Mouse (Mus musculus): ENCODE measurements around the gene Wdr53. TPM values are rescaled to one million over a fixed set of nuclear protein-coding genes. Genes with fewer than 3 reads are reported as not detected.
"Not testable (repeated sequence)": the region's sequence is repeated elsewhere in the genome, so short reads cannot be mapped to it uniquely, and the experiment has no call there.

Wdr53 gene
- total and polyA plus RNA-seq, 2 experiments from 2014 or later = 10.7 to 11.6 TPM

DNA sequence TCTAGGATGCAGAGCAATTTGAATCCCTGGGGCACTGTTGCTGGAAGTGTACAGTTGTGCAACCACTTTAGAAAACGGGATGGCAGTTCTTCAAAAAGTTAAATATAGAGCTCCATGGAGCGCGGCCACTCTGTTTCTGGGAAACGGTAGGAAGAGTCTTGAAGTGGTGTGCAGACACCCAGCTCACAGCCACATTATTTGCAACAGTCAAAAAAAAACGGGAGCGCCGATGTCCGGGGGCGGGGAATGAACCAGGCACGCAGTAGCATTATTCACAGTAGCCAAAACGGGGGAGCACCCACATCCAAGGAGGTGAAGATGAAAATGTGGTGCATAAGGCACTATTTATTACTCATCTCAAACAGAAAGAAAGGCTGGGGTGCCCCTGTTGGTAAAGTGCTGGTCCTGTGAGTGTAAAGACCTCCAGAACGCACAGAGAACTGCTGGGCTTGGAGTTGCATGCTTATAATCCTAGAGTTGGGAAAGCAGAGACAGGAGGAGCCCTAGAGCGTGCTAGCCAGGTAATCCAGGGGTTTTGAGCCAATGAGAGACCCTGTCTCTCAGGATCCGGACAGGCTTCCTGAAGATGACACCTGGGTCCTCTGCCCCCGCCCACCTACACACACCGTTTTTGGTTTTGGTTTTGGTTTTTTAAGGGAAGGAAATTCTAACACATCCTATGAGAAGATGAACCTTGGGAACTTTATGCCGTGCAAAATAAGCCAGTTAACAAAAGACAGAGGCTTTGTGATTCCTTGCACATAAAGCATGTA lies 32.0 kb upstream of the Wdr53 start:
- Histone ChIP-seq H3K4me3 (ENCODE audit: low read depth, low read length) (no peak overlapping the region), H3K4me2 (ENCODE audit: low read depth, low read length, poor library complexity, severe bottlenecking) (no peak overlapping the region), H3K4me1 (ENCODE audit: insufficient read depth, low read length) (no peaks in the 10 kb centered on the region), H3K9ac (replicated peaks; ENCODE audit: low read length, poor library complexity, severe bottlenecking) (no peak overlapping the region), H3K9me3 (ENCODE audit: low read length) (no peaks in the 10 kb centered on the region), H3K36me3 (ENCODE audit: insufficient read depth, low read length) (no peaks in the 10 kb centered on the region), H3K27ac (ENCODE audit: low read depth, low read length) (no peak overlapping the region), H3K27me3 (ENCODE audit: insufficient read depth, low read length) (no peaks in the 10 kb centered on the region)
- WGBS = 80% methylated on average over 17 of the region's 17 CpGs
- DNase-seq (ENCODE audit: low spot score) = no peak
- ATAC-seq (ENCODE audit: low FRiP score) = no peak
- TF ChIP-seq CTCF (IDR thresholded peaks at IDR 0.05) = no peak

DNA sequence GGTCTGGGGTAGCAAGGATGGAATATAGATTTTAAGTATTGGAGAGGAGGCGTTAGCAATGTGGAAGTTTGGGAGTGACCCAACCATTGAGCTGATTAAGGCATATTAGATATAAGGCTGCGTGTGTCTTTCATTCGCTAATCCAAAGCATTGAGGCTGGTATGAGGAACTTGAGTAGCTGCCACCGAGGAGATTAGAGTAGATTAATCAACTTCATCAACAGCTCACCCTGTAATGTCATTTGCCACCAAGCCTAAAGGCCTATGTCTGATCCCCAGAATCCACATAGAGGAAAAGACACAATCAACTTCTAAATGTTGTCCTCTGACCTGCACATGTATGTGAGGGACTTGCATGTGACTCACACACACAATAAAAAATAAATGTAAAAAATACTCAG lies 25.2 kb upstream of the Wdr53 start:
- Histone ChIP-seq H3K4me2 (ENCODE audit: low read depth, low read length, poor library complexity, severe bottlenecking) (no peak overlapping the region), H3K36me3 (ENCODE audit: insufficient read depth, low read length) (no peaks in the 10 kb centered on the region), H3K27me3 (ENCODE audit: insufficient read depth, low read length) (no peaks in the 10 kb centered on the region), H3K9me3 (ENCODE audit: low read length) (no peaks in the 10 kb centered on the region), H3K4me3 (ENCODE audit: low read depth, low read length) (no peak overlapping the region), H3K9ac (replicated peaks; ENCODE audit: low read length, poor library complexity, severe bottlenecking) (no peak overlapping the region), H3K4me1 (ENCODE audit: insufficient read depth, low read length) (no peaks in the 10 kb centered on the region), H3K27ac (ENCODE audit: low read depth, low read length) (no peak overlapping the region)
- TF ChIP-seq CTCF (IDR thresholded peaks at IDR 0.05) = no peak
- DNase-seq (ENCODE audit: low spot score) (no peak), ATAC-seq (ENCODE audit: low FRiP score) (no peak)
- 76% methylated on average over 4 of the region's 4 CpGs for WGBS

DNA sequence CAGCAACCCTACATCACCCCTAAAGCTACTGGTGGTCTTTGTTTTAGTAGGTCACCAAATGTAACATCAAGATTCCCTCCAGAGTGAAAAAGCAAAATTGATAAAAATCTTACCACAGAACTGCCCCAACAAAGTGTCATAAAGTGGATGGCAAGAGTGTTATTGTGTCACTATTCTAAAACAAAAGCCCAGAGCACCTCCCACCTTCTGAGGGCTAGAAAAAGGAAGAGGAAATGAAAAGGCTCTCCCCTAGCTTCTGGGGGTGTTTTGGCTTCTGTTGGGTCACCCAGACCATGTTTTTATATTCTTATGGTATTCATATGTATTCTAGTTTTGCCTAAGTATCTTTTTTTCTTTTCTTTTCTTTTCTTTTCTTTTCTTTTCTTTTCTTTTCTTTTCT lies 24.6 kb upstream of the Wdr53 start:
- H3K4me1 ChIP-seq (ENCODE audit: insufficient read depth, low read length) = no peaks in the 10 kb centered on the region
- no peaks in the 10 kb centered on the region for H3K9me3 ChIP-seq (ENCODE audit: low read length)
- H3K9ac ChIP-seq (replicated peaks; ENCODE audit: low read length, poor library complexity, severe bottlenecking) = no peak overlapping the region
- no peak overlapping the region for H3K27ac ChIP-seq (ENCODE audit: low read depth, low read length)
- ATAC-seq (ENCODE audit: low FRiP score) (no peak), DNase-seq (ENCODE audit: low spot score) (no peak)
- no peak overlapping the region for H3K4me3 ChIP-seq (ENCODE audit: low read depth, low read length)
- no peaks in the 10 kb centered on the region for H3K27me3 ChIP-seq (ENCODE audit: insufficient read depth, low read length)
- no peak overlapping the region for H3K4me2 ChIP-seq (ENCODE audit: low read depth, low read length, poor library complexity, severe bottlenecking)
- TF ChIP-seq CTCF (IDR thresholded peaks at IDR 0.05) = no peak
- H3K36me3 ChIP-seq (ENCODE audit: insufficient read depth, low read length) = no peaks in the 10 kb centered on the region

DNA sequence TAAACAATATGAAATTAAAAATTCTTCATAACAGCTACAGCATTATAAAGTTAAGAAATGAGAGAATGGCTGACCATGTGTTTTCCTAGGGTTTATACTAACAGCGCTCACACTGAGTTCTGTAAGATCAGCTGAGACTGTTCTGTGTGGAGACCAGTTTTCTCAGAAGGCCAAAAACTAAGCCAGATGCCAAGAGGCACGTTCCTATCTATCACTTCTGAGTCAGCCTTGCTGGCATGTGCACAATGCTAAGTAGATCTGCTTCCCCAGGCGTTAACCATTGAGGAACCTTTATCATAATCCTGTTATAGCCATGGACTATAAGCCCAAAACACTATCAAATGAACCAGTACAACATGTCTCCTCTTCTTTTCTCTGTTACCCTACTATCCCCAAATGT lies 15.0 kb upstream of the Wdr53 start:
- H3K9me3 ChIP-seq (ENCODE audit: low read length); H3K27me3 ChIP-seq (ENCODE audit: insufficient read depth, low read length); H3K4me1 ChIP-seq (ENCODE audit: insufficient read depth, low read length); H3K4me3 ChIP-seq (ENCODE audit: low read depth, low read length); ATAC-seq (ENCODE audit: low FRiP score); DNase-seq (ENCODE audit: low spot score); H3K4me2 ChIP-seq (ENCODE audit: low read depth, low read length, poor library complexity, severe bottlenecking); H3K27ac ChIP-seq (ENCODE audit: low read depth, low read length); H3K9ac ChIP-seq (replicated peaks; ENCODE audit: low read length, poor library complexity, severe bottlenecking): not testable (repeated sequence)
- WGBS = 74% methylated on average over 3 of the region's 3 CpGs
- peaks cover 15% of the 10 kb centered on the region for H3K36me3 ChIP-seq (ENCODE audit: insufficient read depth, low read length)

DNA sequence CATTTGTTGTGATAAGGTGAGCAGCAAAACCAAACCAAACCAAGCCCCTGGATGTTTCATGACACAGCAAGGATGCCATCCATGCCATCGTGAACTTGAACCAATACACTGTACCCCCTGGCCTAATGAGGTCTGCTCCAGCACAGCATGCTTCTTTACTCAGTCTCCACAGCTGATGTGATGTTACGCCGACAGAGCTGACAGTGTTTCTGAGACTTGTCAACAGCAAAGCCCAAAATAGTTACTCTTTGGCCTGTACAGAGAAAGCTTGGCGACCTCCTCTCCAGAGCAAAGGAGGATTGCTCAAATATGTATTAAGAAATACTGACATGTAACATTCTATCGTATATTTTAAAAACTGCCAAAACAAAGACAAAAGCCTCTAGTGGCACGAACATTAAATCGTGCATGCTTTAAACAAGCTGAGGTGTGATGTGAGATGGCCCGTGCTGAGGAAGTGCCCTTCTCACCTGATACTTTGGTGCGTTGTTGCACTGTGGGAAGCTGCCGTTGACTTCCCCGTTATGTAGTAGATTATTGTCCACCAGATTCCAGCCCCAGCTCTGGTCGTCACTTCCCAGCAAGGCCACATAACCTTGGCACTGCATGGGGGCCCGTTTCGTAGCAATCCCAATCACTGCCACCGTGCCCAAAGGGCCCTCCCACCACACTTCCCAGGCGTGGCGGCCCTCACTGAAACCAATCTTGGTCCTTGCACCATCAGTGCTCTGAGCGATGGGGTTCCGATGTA lies 8.9 kb upstream of the Wdr53 start:
- Histone ChIP-seq H3K27ac (ENCODE audit: low read depth, low read length) (no peak overlapping the region), H3K4me3 (ENCODE audit: low read depth, low read length) (no peak overlapping the region), H3K4me1 (ENCODE audit: insufficient read depth, low read length) (no peaks in the 10 kb centered on the region), H3K27me3 (ENCODE audit: insufficient read depth, low read length) (no peaks in the 10 kb centered on the region), H3K9me3 (ENCODE audit: low read length) (no peaks in the 10 kb centered on the region), H3K36me3 (ENCODE audit: insufficient read depth, low read length) (peaks cover 23% of the 10 kb centered on the region), H3K4me2 (ENCODE audit: low read depth, low read length, poor library complexity, severe bottlenecking) (no peak overlapping the region), H3K9ac (replicated peaks; ENCODE audit: low read length, poor library complexity, severe bottlenecking) (no peak overlapping the region)
- no peak for ATAC-seq (ENCODE audit: low FRiP score)
- 95% methylated on average over 19 of the region's 19 CpGs for WGBS
- DNase-seq (ENCODE audit: low spot score) = no peak
- TF ChIP-seq CTCF (IDR thresholded peaks at IDR 0.05) = no peak

Data from midbrain, postnatal 0 days (tissue).